Comparison of ENCODE assay signal across 30 mouse cellular contexts in genomic region chr6:48591871-48592270, GRCm38 (mm10). TPM values are rescaled to one million over a fixed set of nuclear protein-coding genes. Genes with fewer than 3 reads are reported as not detected.
DNase-seq lines count a peak whose midpoint lies in the region; ATAC-seq and TF ChIP-seq lines count a peak whose summit lies in the region.
"Had no signal": no experiment of that assay in that cellular context is flagged by ENCODE, and none has a peak within 500 bp of the region (broad histone marks: within the 10 kb centered on the region; RNA-seq: fewer than 3 reads in every experiment).

No protein-coding gene starts in this region.

- peaks cover 19% of the 10 kb centered on the region for H3K4me1 ChIP-seq in liver, adult 2 months (ENCODE audit: control insufficient read depth, insufficient read depth, low read length)
- H3K4me1 ChIP-seq in liver, embryonic 16.5 days (ENCODE audit: control insufficient read depth, low read depth, low read length), result peaks cover 9% of the 10 kb centered on the region
- peaks cover 11% of the 10 kb centered on the region for H3K4me1 ChIP-seq in liver, embryonic 11.5 days (replicated peaks; ENCODE audit: control insufficient read depth, insufficient read depth, low read length)
- H3K4me1 ChIP-seq in midbrain, embryonic 11.5 days (ENCODE audit: control insufficient read depth, insufficient read depth, low read length), result peaks cover 14% of the 10 kb centered on the region
- peaks cover 24% of the 10 kb centered on the region for H3K4me1 ChIP-seq in midbrain, embryonic 10.5 days

- H3K36me3 ChIP-seq in liver, adult 2 months (ENCODE audit: control insufficient read depth, insufficient read depth, low read length), result peaks cover 9% of the 10 kb centered on the region
- peaks cover 10% of the 10 kb centered on the region for H3K36me3 ChIP-seq in liver, embryonic 16.5 days (ENCODE audit: control insufficient read depth, insufficient read depth)
- H3K36me3 ChIP-seq in liver, embryonic 11.5 days (ENCODE audit: control insufficient read depth, insufficient read depth, low read length), result peaks cover 13% of the 10 kb centered on the region
- peaks cover 12% of the 10 kb centered on the region for H3K36me3 ChIP-seq in midbrain, embryonic 11.5 days (ENCODE audit: control insufficient read depth, insufficient read depth, low read length)
- H3K36me3 ChIP-seq in midbrain, embryonic 10.5 days, result peaks cover 17% of the 10 kb centered on the region

- H3K4me3 ChIP-seq in liver, adult 2 months (ENCODE audit: insufficient read depth, low read depth, low read length), result no peak overlapping the region
- no peak overlapping the region for H3K4me3 ChIP-seq in liver, embryonic 16.5 days (ENCODE audit: low read depth, low read length)
- H3K4me3 ChIP-seq in liver, embryonic 11.5 days (ENCODE audit: low read depth, low read length), result no peak overlapping the region
- H3K4me3 ChIP-seq in midbrain, embryonic 11.5 days (ENCODE audit: low read depth, low read length), result no peak overlapping the region
- no peak overlapping the region for H3K4me3 ChIP-seq in midbrain, embryonic 10.5 days
- H3K4me3 ChIP-seq: embryonic facial prominence, embryonic 13.5 days; embryonic facial prominence, embryonic 15.5 days; erythroblast, embryonic 14.5 days; forebrain, embryonic 10.5 days; forebrain, embryonic 12.5 days had no signal

- H3K4me2 ChIP-seq in liver, embryonic 16.5 days (ENCODE audit: low read depth, low read length), result peak overlapping the region; percentile 27
- no peak overlapping the region for H3K4me2 ChIP-seq in liver, embryonic 11.5 days
- H3K4me2 ChIP-seq in midbrain, embryonic 11.5 days, result no peak overlapping the region
- H3K4me2 ChIP-seq: embryonic facial prominence, embryonic 13.5 days; embryonic facial prominence, embryonic 15.5 days; forebrain, embryonic 12.5 days had no signal

- peak overlapping the region; percentile 90 for H3K27ac ChIP-seq in liver, adult 2 months (replicated peaks; ENCODE audit: insufficient read depth, low read depth, low read length)
- H3K27ac ChIP-seq in liver, embryonic 16.5 days (ENCODE audit: low read length), result peak overlapping the region; percentile 72
- H3K27ac ChIP-seq in liver, embryonic 11.5 days (ENCODE audit: low read depth, low read length), result no peak overlapping the region
- H3K27ac ChIP-seq in midbrain, embryonic 11.5 days (ENCODE audit: low read depth, low read length), result no peak overlapping the region
- no peak overlapping the region for H3K27ac ChIP-seq in midbrain, embryonic 10.5 days (replicated peaks)
- H3K27ac ChIP-seq: embryonic facial prominence, embryonic 13.5 days; embryonic facial prominence, embryonic 15.5 days; forebrain, embryonic 10.5 days; forebrain, embryonic 12.5 days had no signal

- H3K9ac ChIP-seq in liver, adult 2 months (ENCODE audit: low read depth, low read length), result peak overlapping the region; percentile 4; the same call in 1 of the 2 replicates
- H3K9ac ChIP-seq in liver, embryonic 16.5 days (ENCODE audit: low read depth, low read length), result no peak overlapping the region
- no peak overlapping the region for H3K9ac ChIP-seq in liver, embryonic 11.5 days (ENCODE audit: low read depth, low read length)
- H3K9ac ChIP-seq in midbrain, embryonic 11.5 days (ENCODE audit: low read length), result no peak overlapping the region
- H3K9ac ChIP-seq: embryonic facial prominence, embryonic 13.5 days; embryonic facial prominence, embryonic 15.5 days; forebrain, embryonic 12.5 days had no signal

- 32% methylated on average over 6 of the region's 6 CpGs for WGBS in liver, adult 2 months
- 59% methylated on average over 6 of the region's 6 CpGs for WGBS in liver, embryonic 16.5 days (ENCODE audit: insufficient replicate concordance)
- 83% methylated on average over 6 of the region's 6 CpGs for whole genome bisulfite sequencing in liver, embryonic 11.5 days
- 91% methylated on average over 6 of the region's 6 CpGs for WGBS in midbrain, embryonic 11.5 days
- WGBS in midbrain, embryonic 10.5 days, result 88% methylated on average over 6 of the region's 6 CpGs

- 0 out of 2 replicates have a peak, but pooled peaks have one; percentile 42 for ATAC-seq in liver, embryonic 16.5 days (ENCODE audit: low read depth)
- ATAC-seq in liver, embryonic 11.5 days (replicated peaks; ENCODE audit: low FRiP score), result no peak
- ATAC-seq in midbrain, embryonic 11.5 days (ENCODE audit: low FRiP score), result no peak
- ATAC-seq: forebrain, embryonic 14.5 days had no signal

- peak; percentile 93 for DNase-seq in liver, adult 2 months (ENCODE audit: extremely low read depth, low read depth, low spot score)
- DNase-seq in liver, result no peak
- no peak for DNase-seq in liver, embryonic 11.5 days (ENCODE audit: low spot score)
- DNase-seq in midbrain, embryonic 11.5 days (ENCODE audit: low spot score, missing footprints), result peak; percentile 4
- no peak for DNase-seq in midbrain, embryonic 10.5 days (ENCODE audit: low spot score)
- DNase-seq in lung, postnatal 25 days (ENCODE audit: low spot score), result no peak
- DNase-seq: adrenal gland, adult 2 months; adrenal gland, postnatal 10 days; adrenal gland, postnatal 25 days; cerebellum, adult 11 months; cerebellum, adult 18-20 months; cerebellum, adult 8-10 months; cerebellum, adult 9-11 months; cerebellum, postnatal 14 days; cerebellum, postnatal 36 days; embryo, embryonic 11 days had no signal

- TF ChIP-seq CTCF in liver, adult 2 months (IDR thresholded peaks at IDR 0.05; ENCODE audit: low read depth, low read length), result no peak

- H3K9me3 ChIP-seq in liver, embryonic 16.5 days (replicated peaks; ENCODE audit: control insufficient read depth, low read length), result no peaks in the 10 kb centered on the region
- peaks cover 6% of the 10 kb centered on the region for H3K9me3 ChIP-seq in liver, embryonic 11.5 days (ENCODE audit: control insufficient read depth, low read length)
- H3K9me3 ChIP-seq in midbrain, embryonic 11.5 days (ENCODE audit: control insufficient read depth, low read length), result no peaks in the 10 kb centered on the region
- peaks cover 10% of the 10 kb centered on the region for H3K9me3 ChIP-seq in midbrain, embryonic 10.5 days (replicated peaks)

- TF ChIP-seq POLR2A in liver, adult 2 months (IDR thresholded peaks at IDR 0.05; ENCODE audit: extremely low read depth, insufficient read depth, low read length), result no peak

- peaks cover 26% of the 10 kb centered on the region for H3K79me2 ChIP-seq in liver, adult 2 months (ENCODE audit: control insufficient read depth, insufficient read depth, low read length)

- no peaks in the 10 kb centered on the region for H3K27me3 ChIP-seq in liver, adult 2 months (ENCODE audit: control insufficient read depth, insufficient read depth, low read length)
- no peaks in the 10 kb centered on the region for H3K27me3 ChIP-seq in liver, embryonic 16.5 days (ENCODE audit: control insufficient read depth, insufficient read depth, low read depth, low read length)
- no peaks in the 10 kb centered on the region for H3K27me3 ChIP-seq in liver, embryonic 11.5 days (replicated peaks; ENCODE audit: control insufficient read depth, insufficient read depth, low read length)
- H3K27me3 ChIP-seq in midbrain, embryonic 11.5 days (ENCODE audit: control insufficient read depth, insufficient read depth, low read length), result no peaks in the 10 kb centered on the region
- H3K27me3 ChIP-seq in midbrain, embryonic 10.5 days (ENCODE audit: low read depth, poor library complexity, severe bottlenecking), result no peaks in the 10 kb centered on the region
- H3K27me3 ChIP-seq: embryonic facial prominence, embryonic 13.5 days; embryonic facial prominence, embryonic 15.5 days; forebrain, embryonic 12.5 days had no signal

RNA-seq across cellular contexts. Expression of gene Repin1, which starts 1.8 kb away (rescaled TPM):
- 31.1 and 47.2 TPM in 2 replicates for total RNA-seq in liver, adult 2 months (2014; rRNA removed)
- 73.6 and 74.7 TPM in 2 replicates for polyA plus RNA-seq in liver, adult 2 months (2012; rRNA removed)
- polyA plus RNA-seq in liver, embryonic 16.5 days (2015; fragmentation: Nextera tagmentation; extraction: Ambion mirVana), result 11.7 and 14.0 TPM in 2 replicates
- 20.0 and 20.1 TPM in 2 replicates for polyA plus RNA-seq in liver, embryonic 11.5 days (2014; fragmentation: Nextera tagmentation; extraction: Ambion mirVana)
- polyA plus RNA-seq in midbrain, embryonic 11.5 days (2014; fragmentation: Nextera tagmentation; extraction: Ambion mirVana), result 39.9 and 44.1 TPM in 2 replicates
- 58.9 and 59.4 TPM in 2 replicates for polyA plus RNA-seq in midbrain, embryonic 10.5 days (2016; fragmentation: Nextera tagmentation; extraction: Ambion mirVana)
- total RNA-seq: MEL had no signal

RNA-seq across cellular contexts. Expression of gene Gm44965, which starts 1.9 kb away (rescaled TPM):
- total RNA-seq in liver, adult 2 months (2014; rRNA removed), result not detected in 2 replicates
- polyA plus RNA-seq in liver, adult 2 months (2012; rRNA removed), result not detected in 2 replicates
- not detected in 2 replicates for polyA plus RNA-seq in liver, embryonic 16.5 days (2015; fragmentation: Nextera tagmentation; extraction: Ambion mirVana)
- polyA plus RNA-seq in liver, embryonic 11.5 days (2014; fragmentation: Nextera tagmentation; extraction: Ambion mirVana), result not detected in 2 replicates
- not detected in 2 replicates for polyA plus RNA-seq in midbrain, embryonic 11.5 days (2014; fragmentation: Nextera tagmentation; extraction: Ambion mirVana)
- polyA plus RNA-seq in midbrain, embryonic 10.5 days (2016; fragmentation: Nextera tagmentation; extraction: Ambion mirVana), result 0.39 and 0.50 TPM in 2 replicates
- total RNA-seq: adrenal gland, adult 2 months; adrenal gland, postnatal 25 days; common myeloid progenitor, adult 5-6 weeks; ES-E14; MEL had no signal
- polyA plus RNA-seq: adrenal gland, adult 2 months; brain, embryonic 14.5 days; embryonic facial prominence, embryonic 11.5 days; embryonic facial prominence, embryonic 13.5 days; embryonic facial prominence, embryonic 15.5 days; erythroblast, embryonic 14.5 days; forebrain, embryonic 12.5 days; forebrain, embryonic 14.5 days had no signal

RNA-seq across cellular contexts. Expression of gene Gm45021, which starts 2.5 kb away (rescaled TPM):
- total RNA-seq in liver, adult 2 months (2014; rRNA removed), result not detected in 2 replicates
- not detected in 2 replicates for polyA plus RNA-seq in liver, adult 2 months (2012; rRNA removed)
- polyA plus RNA-seq in liver, embryonic 16.5 days (2015; fragmentation: Nextera tagmentation; extraction: Ambion mirVana), result not detected in 2 replicates
- polyA plus RNA-seq in liver, embryonic 11.5 days (2014; fragmentation: Nextera tagmentation; extraction: Ambion mirVana), result not detected in 2 replicates
- polyA plus RNA-seq in midbrain, embryonic 11.5 days (2014; fragmentation: Nextera tagmentation; extraction: Ambion mirVana), result not detected in 2 replicates
- polyA plus RNA-seq in midbrain, embryonic 10.5 days (2016; fragmentation: Nextera tagmentation; extraction: Ambion mirVana), result not detected in 2 replicates
- total RNA-seq: adrenal gland, adult 2 months; adrenal gland, postnatal 10 days; adrenal gland, postnatal 25 days; adrenal gland, postnatal 4 days; common myeloid progenitor, adult 5-6 weeks; ES-E14; MEL had no signal
- polyA plus RNA-seq: adrenal gland, adult 2 months; brain, embryonic 14.5 days; C2C12; embryonic facial prominence, embryonic 11.5 days; embryonic facial prominence, embryonic 13.5 days; embryonic facial prominence, embryonic 15.5 days; erythroblast, embryonic 14.5 days; forebrain, embryonic 10.5 days; forebrain, embryonic 12.5 days; forebrain, embryonic 14.5 days had no signal

RNA-seq across cellular contexts. Expression of gene Zfp775, which starts 10.0 kb away (rescaled TPM):
- 0.83 and 1.5 TPM in 2 replicates for total RNA-seq in liver, adult 2 months (2014; rRNA removed)
- polyA plus RNA-seq in liver, adult 2 months (2012; rRNA removed), result 2.0 and 2.4 TPM in 2 replicates
- 2.2 and 2.3 TPM in 2 replicates for polyA plus RNA-seq in liver, embryonic 16.5 days (2015; fragmentation: Nextera tagmentation; extraction: Ambion mirVana)
- 2.7 and 3.3 TPM in 2 replicates for polyA plus RNA-seq in liver, embryonic 11.5 days (2014; fragmentation: Nextera tagmentation; extraction: Ambion mirVana)
- 7.8 and 9.3 TPM in 2 replicates for polyA plus RNA-seq in midbrain, embryonic 11.5 days (2014; fragmentation: Nextera tagmentation; extraction: Ambion mirVana)
- 10.3 and 11.4 TPM in 2 replicates for polyA plus RNA-seq in midbrain, embryonic 10.5 days (2016; fragmentation: Nextera tagmentation; extraction: Ambion mirVana)
- total RNA-seq: MEL had no signal

RNA-seq across cellular contexts. Expression of gene Rarres2, which starts 19.3 kb away (rescaled TPM):
- 1,102 and 1,282 TPM in 2 replicates for total RNA-seq in liver, adult 2 months (2014; rRNA removed)
- polyA plus RNA-seq in liver, adult 2 months (2012; rRNA removed), result 1,074 and 1,160 TPM in 2 replicates
- 53.4 and 57.0 TPM in 2 replicates for polyA plus RNA-seq in liver, embryonic 16.5 days (2015; fragmentation: Nextera tagmentation; extraction: Ambion mirVana)
- 9.0 and 9.7 TPM in 2 replicates for polyA plus RNA-seq in liver, embryonic 11.5 days (2014; fragmentation: Nextera tagmentation; extraction: Ambion mirVana)
- polyA plus RNA-seq in midbrain, embryonic 11.5 days (2014; fragmentation: Nextera tagmentation; extraction: Ambion mirVana), result 1.4 and 1.6 TPM in 2 replicates
- polyA plus RNA-seq in midbrain, embryonic 10.5 days (2016; fragmentation: Nextera tagmentation; extraction: Ambion mirVana), result 0.51 and 1.3 TPM in 2 replicates
- total RNA-seq: common myeloid progenitor, adult 5-6 weeks; MEL had no signal
- polyA plus RNA-seq: erythroblast, embryonic 14.5 days had no signal

Comparison
In these comparisons a context has a peak if more than half of its experiments do, and no peak if none do; other contexts are left out.
1. DNase-seq: peak in liver, adult 2 months (single experiment) and midbrain, embryonic 11.5 days (single experiment); none in liver (single experiment), liver, embryonic 11.5 days (single experiment), midbrain, embryonic 10.5 days (single experiment) and lung, postnatal 25 days (single experiment).
2. H3K27ac ChIP-seq: peak in liver, adult 2 months (single experiment) and liver, embryonic 16.5 days (single experiment); none in liver, embryonic 11.5 days (single experiment), midbrain, embryonic 11.5 days (single experiment) and midbrain, embryonic 10.5 days (single experiment).